Mouse (Mus musculus) urinary bladder, postnatal 25 days (tissue): ENCODE results near the gene Rpp25l.

Experiments used
- DNase-seq: peaks from one replicate; pipeline ENCODE4 v3.0.0; 2022; ENCODE audit warnings: low spot score

Rpp25l gene

GRCm38 (mm10) chr4:41670836-41671235, 42.5 kb downstream of the Rpp25l start:
- DNase-seq = no peak

DNA sequence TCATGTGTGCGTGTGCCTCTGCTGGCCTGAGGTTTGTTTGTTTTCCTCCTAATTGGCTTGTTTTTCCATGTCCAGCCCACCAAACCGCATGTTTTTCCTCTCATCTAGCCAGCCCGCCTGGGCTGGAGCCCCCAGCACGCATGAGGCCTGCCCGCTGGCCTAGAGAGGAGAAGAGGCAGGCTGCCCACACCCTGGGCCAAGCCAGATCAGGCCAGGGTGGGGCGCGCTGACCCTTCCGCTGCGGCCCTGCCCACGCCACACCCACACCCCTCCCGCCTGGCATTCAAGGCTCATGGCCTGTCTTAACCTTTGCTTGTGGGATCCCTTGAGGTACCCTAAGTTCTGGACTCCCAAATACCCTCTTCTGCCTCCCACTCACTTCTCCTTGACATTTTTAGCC, 46.7 kb downstream of the Rpp25l start:
- no peak for DNase-seq

DNA sequence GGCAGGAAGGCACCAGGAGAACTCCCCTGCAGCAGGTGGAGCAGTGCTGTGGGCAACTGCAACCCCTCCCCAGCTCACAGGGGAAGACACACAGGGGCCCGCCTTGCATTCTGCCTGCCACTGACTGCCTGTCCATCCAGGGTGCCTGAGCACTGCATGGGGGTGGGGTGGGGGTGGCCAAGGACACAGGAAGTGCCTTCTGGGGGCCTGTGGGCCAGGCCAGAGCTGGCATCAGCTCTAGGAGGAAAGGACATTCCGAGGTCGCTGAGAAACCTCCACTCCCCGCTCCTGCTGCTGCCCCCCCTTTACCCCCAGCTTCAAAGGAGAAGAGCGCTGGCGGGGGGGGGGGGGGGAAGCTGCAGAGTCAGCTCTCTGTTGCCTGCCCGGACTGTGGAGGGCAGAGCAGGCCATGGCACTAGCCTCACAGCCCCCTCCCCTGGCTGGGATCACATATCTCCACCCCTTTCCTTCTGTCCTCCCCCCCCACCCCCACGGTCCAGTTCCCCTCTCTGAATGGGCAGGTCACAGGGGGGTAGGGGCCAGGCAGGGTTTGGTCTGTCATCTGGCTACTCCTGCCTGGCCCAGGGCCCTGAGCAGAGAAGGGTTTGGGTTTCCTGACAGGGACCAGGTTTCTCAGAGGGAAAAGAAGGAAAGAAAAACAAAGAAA, 48.2 kb downstream of the Rpp25l start:
- DNase-seq = no peak

- DNase-seq = no peak
Observed at GRCm38 (mm10) chr4:41664533-41664932, 48.8 kb downstream of the Rpp25l start.

DNA sequence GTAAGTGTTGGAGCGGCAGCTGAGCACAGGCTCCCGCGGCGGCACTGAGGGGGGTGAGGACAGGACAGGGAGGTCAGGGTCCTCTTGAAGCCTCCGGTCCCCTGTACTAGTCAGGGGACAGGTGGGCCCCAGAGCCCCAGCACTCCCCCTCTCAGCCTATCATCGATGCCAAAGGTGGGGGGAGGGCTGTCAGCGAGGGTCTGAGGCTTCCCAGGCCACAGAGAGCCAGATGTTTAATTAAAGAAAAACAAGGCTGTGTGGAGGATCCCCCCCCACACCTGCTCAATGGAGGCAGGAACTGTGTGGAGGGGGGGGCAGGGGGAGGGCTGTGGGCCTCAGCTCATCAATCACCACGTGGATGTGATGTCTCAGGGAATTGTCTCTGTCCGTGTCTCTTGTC, 49.7 kb downstream of the Rpp25l start:
- DNase-seq = no peak

DNA sequence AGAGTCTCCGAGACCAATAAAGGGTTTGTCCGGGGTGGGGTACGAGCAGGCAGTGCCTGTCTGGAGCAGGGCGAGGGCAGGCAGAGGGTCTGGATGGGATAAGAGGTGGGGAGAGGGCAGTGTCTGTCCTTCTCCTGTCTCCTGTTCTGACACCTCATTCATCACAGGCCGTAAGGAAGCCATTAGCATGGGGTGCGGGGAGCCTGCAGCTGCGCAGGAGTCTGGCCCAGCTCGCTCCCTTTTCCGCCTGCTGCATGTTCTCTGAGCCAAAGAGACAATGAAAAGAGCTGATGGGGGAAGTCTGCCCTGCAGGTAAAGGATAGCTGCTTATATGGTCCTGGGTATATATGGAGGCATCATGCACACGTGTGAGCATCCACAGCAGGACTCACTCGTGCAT, 50.6 kb downstream of the Rpp25l start:
- no peak for DNase-seq
